Mouse (Mus musculus) MEL (cell line): ENCODE results near the gene Gprc5b.

ENCODE experiments used
- CHD2 ChIP-seq: IDR thresholded peaks from 2 replicates; pipeline ENCODE4 v1.6.1; 2011; ENCODE audit warnings: low read length, improper control_type of control experiment
- CTCF ChIP-seq, 3 experiments: IDR thresholded peaks in 2 of 3; conservative IDR thresholded peaks in 1 of 3; 2 replicates each; pipeline ENCODE4 v1.5.1; 2011 to 2012; ENCODE audit warnings: low read length in 3 of 3, low read depth in 2 of 3, mild to moderate bottlenecking in 2 of 3, improper control_type of control experiment in 1 of 3, inconsistent platforms in 1 of 3, mixed read lengths in 1 of 3, moderate library complexity in 1 of 3; ENCODE audit not compliant: control insufficient read depth in 1 of 3, insufficient read depth in 1 of 3, poor library complexity in 1 of 3, severe bottlenecking in 1 of 3
- HCFC1 ChIP-seq: IDR thresholded peaks from 2 replicates; pipeline ENCODE4 v1.6.1; 2012; ENCODE audit warnings: low read depth, mild to moderate bottlenecking, inconsistent platforms, low read length, improper control_type of control experiment, moderate library complexity

- TF ChIP-seq CHD2 (no peak), CTCF (IDR thresholded peaks at IDR 0.05 in 2 of 3, conservative IDR thresholded peaks at IDR 0.05 in 1 of 3; ENCODE audit: control insufficient read depth in 1 of 3, insufficient read depth in 1 of 3, low read depth in 2 of 3, low read length in 3 of 3, poor library complexity in 1 of 3, severe bottlenecking in 1 of 3) (no peak), HCFC1 (no peak)
These were observed 45.3 kb downstream of the Gprc5b start for GRCm38 (mm10) chr7:118949749-118950148.
